Mouse (Mus musculus) lung, adult 2 months (tissue): Measurements from ENCODE around the gene Irf1.

Experiments used
- CTCF ChIP-seq: fragments of 200-500 bp; IDR thresholded peaks from 2 replicates; pipeline ENCODE4 v1.5.1; 2011; ENCODE audit warnings: mild to moderate bottlenecking, low read length, control low read depth; ENCODE audit not compliant: insufficient read depth
- POLR2A ChIP-seq: fragments of 200-500 bp; IDR thresholded peaks from 2 replicates; pipeline ENCODE4 v1.6.1; 2011; ENCODE audit warnings: low read depth, mild to moderate bottlenecking, control low read depth, low read length, borderline replicate concordance; ENCODE audit errors: extremely low read depth

- TF ChIP-seq CTCF (no peak), POLR2A (no peak)
These were observed 38.4 kb upstream of the Irf1 start for GRCm38 (mm10) chr11:53731457-53731856.
